Mouse (Mus musculus) intestine, postnatal 0 days (tissue): Measurements from ENCODE around the gene Il27ra. TPM values are rescaled to one million over a fixed set of nuclear protein-coding genes. Genes with fewer than 3 reads are reported as not detected.
A peak's percentile ranks its signal among the peaks of the same experiment; 100 is the strongest.

ENCODE experiments used
- ATAC-seq: fragments of 200-750 bp; cut with Nextera tagmentation; 2 replicates; pipeline ENCODE4 v1.8.0; 2017; ENCODE audit warnings: mild to moderate bottlenecking, moderate TSS enrichment, moderate library complexity
- H3K27ac ChIP-seq: fragments of 300-500 bp; sonication (generic); 2 replicates; pipeline ENCODE4 v1.5.1; 2014; ENCODE audit warnings: mild to moderate bottlenecking, low read depth, low read length, moderate library complexity
- H3K27me3 ChIP-seq: fragments of 300-500 bp; sonication (generic); replicated peaks from 2 replicates; pipeline ENCODE4 v1.6.1; 2014; ENCODE audit warnings: low read length, mixed read lengths; ENCODE audit not compliant: control insufficient read depth, insufficient read depth
- H3K36me3 ChIP-seq: fragments of 300-500 bp; sonication (generic); 2 replicates; pipeline ENCODE4 v1.6.1; 2014; ENCODE audit warnings: mild to moderate bottlenecking, moderate library complexity; ENCODE audit not compliant: control insufficient read depth, insufficient read depth
- H3K4me1 ChIP-seq: fragments of 300-500 bp; sonication (generic); replicated peaks from 2 replicates; pipeline ENCODE4 v1.6.1; 2014; ENCODE audit warnings: antibody characterized with exemption, low read length, mixed read lengths; ENCODE audit not compliant: control insufficient read depth, insufficient read depth
- H3K4me2 ChIP-seq: fragments of 300-500 bp; sonication (generic); replicated peaks from 2 replicates; pipeline ENCODE4 v1.6.1; 2014; ENCODE audit warnings: low read depth, mild to moderate bottlenecking, moderate library complexity
- H3K4me3 ChIP-seq: fragments of 300-500 bp; sonication (generic); 2 replicates; pipeline ENCODE4 v1.5.1; 2014; ENCODE audit warnings: low read depth, low read length
- H3K9ac ChIP-seq: fragments of 300-500 bp; sonication (generic); 2 replicates; pipeline ENCODE4 v1.6.1; 2014; ENCODE audit warnings: mild to moderate bottlenecking, low read depth, low read length
- H3K9me3 ChIP-seq: fragments of 300-500 bp; sonication (generic); 2 replicates; pipeline ENCODE4 v1.6.1; 2016; ENCODE audit warnings: mixed run types; ENCODE audit not compliant: control insufficient read depth
- CTCF ChIP-seq: sonication (generic); IDR thresholded peaks from 2 replicates; pipeline ENCODE4 v1.5.1; 2016; ENCODE audit warnings: low read depth, mild to moderate bottlenecking, control low read depth, antibody characterized with exemption, moderate library complexity
- WGBS: fragments of 180-500 bp; shearing (Covaris S2); extraction: QIAGEN DNeasy Blood & Tissue Kit; methylation state at CpG from one replicate; pipeline ENCODE4 v1.1.7; 2014; 5-methylcytosine and 5-hydroxymethylcytosine counted together
- polyA plus RNA-seq: library from polyadenylated mRNA; unstranded; fragments of >200 nt; fragmentation: Nextera tagmentation; extraction: Ambion mirVana; gene quantifications from 2 replicates; pipeline ENCODE4 v1.2.1, GENCODE M21; 2015

The Il27ra gene
- polyA plus RNA-seq, 1 experiment from 2014 or later = 0.29 TPM

- 65% methylated on average over 5 of the region's 5 CpGs for WGBS
- Histone ChIP-seq H3K9me3 (no peaks in the 10 kb centered on the region), H3K4me1 (no peaks in the 10 kb centered on the region), H3K4me2 (no peak overlapping the region), H3K27ac (no peak overlapping the region), H3K9ac (no peak overlapping the region), H3K27me3 (peaks cover 23% of the 10 kb centered on the region), H3K36me3 (no peaks in the 10 kb centered on the region), H3K4me3 (no peak overlapping the region)
- no peak for TF ChIP-seq CTCF
- ATAC-seq = no peak
These were observed 5.8 kb upstream of the Il27ra start for GRCm38 (mm10) chr8:84048171-84048570.

GRCm38 (mm10) chr8:84046505-84046904 lies 4.1 kb upstream of the Il27ra start:
- no peak overlapping the region for H3K27ac ChIP-seq
- ATAC-seq = no peak
- no peak overlapping the region for H3K4me2 ChIP-seq
- no peak for TF ChIP-seq CTCF
- H3K4me3 ChIP-seq = no peak overlapping the region
- 77% methylated on average over 3 of the region's 3 CpGs for WGBS
- no peaks in the 10 kb centered on the region for H3K36me3 ChIP-seq
- no peak overlapping the region for H3K9ac ChIP-seq
- no peaks in the 10 kb centered on the region for H3K4me1 ChIP-seq
- H3K9me3 ChIP-seq = no peaks in the 10 kb centered on the region
- peaks cover 31% of the 10 kb centered on the region for H3K27me3 ChIP-seq

GRCm38 (mm10) chr8:84044900-84045299 lies 2.5 kb upstream of the Il27ra start, which contains the start of gene Rln3:
Rln3 (minus strand) TSS chr8:84045000.
- Histone ChIP-seq H3K36me3 (no peaks in the 10 kb centered on the region), H3K9me3 (no peaks in the 10 kb centered on the region), H3K4me2 (no peak within 1 kb of the TSS), H3K4me1 (no peaks in the 10 kb centered on the region), H3K4me3 (0 out of 2 replicates have a peak within 1 kb of the TSS, but pooled peaks have one; percentile 2), H3K9ac (no peak within 1 kb of the TSS), H3K27me3 (peaks cover 31% of the 10 kb centered on the region), H3K27ac (no peak within 1 kb of the TSS)
- WGBS = 20% methylated on average over 9 of the region's 9 CpGs
- ATAC-seq = no peak
- TF ChIP-seq CTCF = no peak

- Histone ChIP-seq H3K4me2 (no peak overlapping the region), H3K27ac (no peak overlapping the region), H3K9me3 (no peaks in the 10 kb centered on the region), H3K27me3 (peaks cover 31% of the 10 kb centered on the region), H3K9ac (no peak overlapping the region), H3K4me1 (no peaks in the 10 kb centered on the region), H3K4me3 (no peak overlapping the region), H3K36me3 (no peaks in the 10 kb centered on the region)
- peak; percentile 29; the same call in 1 of the 2 replicates for TF ChIP-seq CTCF
- 28% methylated on average over 7 of the region's 7 CpGs for WGBS
- ATAC-seq = no peak
These were observed 1.7 kb upstream of the Il27ra start for GRCm38 (mm10) chr8:84044103-84044502.

GRCm38 (mm10) chr8:84042948-84043342 lies 556 bp upstream of the Il27ra start:
- Histone ChIP-seq H3K9ac (no peak overlapping the region), H3K4me1 (no peaks in the 10 kb centered on the region), H3K4me2 (peak overlapping the region; percentile 63), H3K4me3 (no peak overlapping the region), H3K27ac (no peak overlapping the region), H3K27me3 (peaks cover 31% of the 10 kb centered on the region), H3K36me3 (no peaks in the 10 kb centered on the region), H3K9me3 (no peaks in the 10 kb centered on the region)
- no peak for TF ChIP-seq CTCF
- no peak for ATAC-seq
- 52% methylated on average over 12 of the region's 12 CpGs for WGBS

- TF ChIP-seq CTCF = peak; percentile 92
- Histone ChIP-seq H3K4me3 (no peak overlapping the region), H3K27ac (no peak overlapping the region), H3K4me2 (no peak overlapping the region), H3K36me3 (no peaks in the 10 kb centered on the region), H3K9me3 (no peaks in the 10 kb centered on the region), H3K27me3 (peaks cover 16% of the 10 kb centered on the region), H3K4me1 (no peaks in the 10 kb centered on the region), H3K9ac (no peak overlapping the region)
- WGBS = 7% methylated on average over 5 of the region's 5 CpGs
- no peak for ATAC-seq
These were observed 3.3 kb downstream of the Il27ra start for GRCm38 (mm10) chr8:84039050-84039449.

GRCm38 (mm10) chr8:84038015-84038414 lies 4.4 kb downstream of the Il27ra start:
- no peak for TF ChIP-seq CTCF
- Histone ChIP-seq H3K4me3 (no peak overlapping the region), H3K36me3 (no peaks in the 10 kb centered on the region), H3K9me3 (no peaks in the 10 kb centered on the region), H3K27ac (no peak overlapping the region), H3K4me1 (no peaks in the 10 kb centered on the region), H3K9ac (no peak overlapping the region), H3K4me2 (no peak overlapping the region), H3K27me3 (peaks cover 6% of the 10 kb centered on the region; the same call in 1 of the 2 replicates)
- WGBS = 69% methylated on average over 5 of the region's 5 CpGs
- ATAC-seq = no peak
